Mouse (Mus musculus): ENCODE results near the gene Gga3. TPM values are rescaled to one million over a fixed set of nuclear protein-coding genes. Genes with fewer than 3 reads are reported as not detected.
A peak's percentile ranks its signal among the peaks of the same experiment; 100 is the strongest.

Gene Gga3
- polyA plus RNA-seq, 1 experiment from 2014 or later, result 19.2 TPM

GRCm38 (mm10) chr11:115616371-115616770 lies 12.5 kb upstream of the Gga3 start:
- H3K27me3 ChIP-seq (replicated peaks; ENCODE audit: control insufficient read depth, insufficient read depth, low read length), result no peaks in the 10 kb centered on the region
- H3K4me2 ChIP-seq (ENCODE audit: low read length), result no peak overlapping the region
- no peak overlapping the region for H3K4me3 ChIP-seq (ENCODE audit: low read depth, low read length)
- H3K9me3 ChIP-seq (ENCODE audit: control insufficient read depth, low read length), result no peaks in the 10 kb centered on the region
- H3K36me3 ChIP-seq (ENCODE audit: control insufficient read depth, insufficient read depth, low read length), result peaks cover 37% of the 10 kb centered on the region
- 91% methylated on average over 7 of the region's 7 CpGs for WGBS
- H3K27ac ChIP-seq (ENCODE audit: low read depth), result no peak overlapping the region
- no peak for DNase-seq (ENCODE audit: low spot score)
- H3K9ac ChIP-seq (ENCODE audit: low read length), result no peak overlapping the region
- H3K4me1 ChIP-seq (replicated peaks; ENCODE audit: control insufficient read depth, insufficient read depth, low read length), result peaks cover 17% of the 10 kb centered on the region
- no peak for ATAC-seq (replicated peaks; ENCODE audit: low FRiP score, low TSS enrichment, low read depth)

- Histone ChIP-seq H3K27ac (ENCODE audit: low read depth) (no peak overlapping the region; the same call in 1 of the 2 replicates), H3K36me3 (ENCODE audit: control insufficient read depth, insufficient read depth, low read length) (peaks cover 35% of the 10 kb centered on the region), H3K4me2 (ENCODE audit: low read length) (no peak overlapping the region), H3K27me3 (replicated peaks; ENCODE audit: control insufficient read depth, insufficient read depth, low read length) (no peaks in the 10 kb centered on the region), H3K4me1 (replicated peaks; ENCODE audit: control insufficient read depth, insufficient read depth, low read length) (peaks cover 17% of the 10 kb centered on the region), H3K9ac (ENCODE audit: low read length) (no peak overlapping the region), H3K9me3 (ENCODE audit: control insufficient read depth, low read length) (no peaks in the 10 kb centered on the region), H3K4me3 (ENCODE audit: low read depth, low read length) (no peak overlapping the region)
- DNase-seq (ENCODE audit: low spot score) (no peak), ATAC-seq (replicated peaks; ENCODE audit: low FRiP score, low TSS enrichment, low read depth) (no peak)
- WGBS, result 92% methylated on average over 6 of the region's 6 CpGs
These were observed 12.0 kb upstream of the Gga3 start for GRCm38 (mm10) chr11:115615875-115616274.

DNA sequence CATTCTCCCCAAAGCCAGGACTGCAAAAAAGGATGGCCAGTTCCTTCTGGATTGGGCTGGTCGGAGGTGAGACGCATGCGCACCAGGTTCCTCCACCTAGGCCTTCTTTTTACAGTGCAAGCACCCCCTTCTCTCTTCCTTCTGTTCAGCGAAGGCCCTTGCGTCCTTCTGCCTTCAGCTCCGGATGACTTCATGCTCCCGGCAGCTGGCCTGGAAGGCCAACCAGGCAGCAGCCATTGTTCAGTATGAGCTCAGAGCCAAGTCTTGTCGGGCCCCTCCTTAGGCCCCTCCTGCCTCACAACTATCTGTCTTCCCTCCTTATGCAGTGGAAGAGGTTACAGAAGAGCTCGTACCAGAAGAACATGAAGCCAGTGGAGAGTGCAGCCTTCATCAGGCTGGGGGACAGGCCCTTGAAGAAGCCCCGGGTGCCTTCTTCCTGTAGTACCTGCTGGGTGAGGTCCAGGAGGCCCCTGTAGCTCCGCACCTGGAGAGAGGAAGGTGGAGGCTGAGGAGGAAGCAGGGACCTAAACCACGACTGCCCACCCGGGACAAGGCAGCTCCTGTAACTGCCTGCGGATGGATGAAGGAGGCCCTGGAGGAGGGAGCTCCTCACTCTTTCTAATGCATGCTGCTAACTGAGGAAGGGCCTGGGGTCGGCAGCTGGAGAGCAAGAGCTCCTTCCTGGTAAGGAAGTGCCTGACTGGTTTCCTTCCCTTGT lies 11.4 kb upstream of the Gga3 start:
- no peaks in the 10 kb centered on the region for H3K27me3 ChIP-seq (replicated peaks; ENCODE audit: control insufficient read depth, insufficient read depth, low read length)
- WGBS, result 75% methylated on average over 15 of the region's 15 CpGs
- DNase-seq (ENCODE audit: low spot score), result no peak
- peaks cover 29% of the 10 kb centered on the region for H3K36me3 ChIP-seq (ENCODE audit: control insufficient read depth, insufficient read depth, low read length)
- no peak overlapping the region for H3K4me3 ChIP-seq (ENCODE audit: low read depth, low read length)
- peak overlapping the region; percentile 27; the same call in 1 of the 2 replicates for H3K27ac ChIP-seq (ENCODE audit: low read depth)
- no peak for ATAC-seq (replicated peaks; ENCODE audit: low FRiP score, low TSS enrichment, low read depth)
- no peak overlapping the region for H3K4me2 ChIP-seq (ENCODE audit: low read length)
- no peak overlapping the region for H3K9ac ChIP-seq (ENCODE audit: low read length)
- H3K4me1 ChIP-seq (replicated peaks; ENCODE audit: control insufficient read depth, insufficient read depth, low read length), result peaks cover 17% of the 10 kb centered on the region
- no peaks in the 10 kb centered on the region for H3K9me3 ChIP-seq (ENCODE audit: control insufficient read depth, low read length)

- H3K4me3 ChIP-seq (ENCODE audit: low read depth, low read length), result no peak overlapping the region
- H3K9ac ChIP-seq (ENCODE audit: low read length), result no peak overlapping the region
- ATAC-seq (replicated peaks; ENCODE audit: low FRiP score, low TSS enrichment, low read depth), result no peak
- 81% methylated on average over 10 of the region's 10 CpGs for WGBS
- no peak overlapping the region for H3K4me2 ChIP-seq (ENCODE audit: low read length)
- H3K27ac ChIP-seq (ENCODE audit: low read depth), result peak overlapping the region; percentile 27; the same call in 1 of the 2 replicates
- peaks cover 28% of the 10 kb centered on the region for H3K36me3 ChIP-seq (ENCODE audit: control insufficient read depth, insufficient read depth, low read length)
- DNase-seq (ENCODE audit: low spot score), result no peak
- H3K4me1 ChIP-seq (replicated peaks; ENCODE audit: control insufficient read depth, insufficient read depth, low read length), result peaks cover 17% of the 10 kb centered on the region
- no peaks in the 10 kb centered on the region for H3K27me3 ChIP-seq (replicated peaks; ENCODE audit: control insufficient read depth, insufficient read depth, low read length)
- H3K9me3 ChIP-seq (ENCODE audit: control insufficient read depth, low read length), result no peaks in the 10 kb centered on the region
These were observed 10.7 kb upstream of the Gga3 start for GRCm38 (mm10) chr11:115614346-115615107.

- no peaks in the 10 kb centered on the region for H3K27me3 ChIP-seq (replicated peaks; ENCODE audit: control insufficient read depth, insufficient read depth, low read length)
- H3K4me1 ChIP-seq (replicated peaks; ENCODE audit: control insufficient read depth, insufficient read depth, low read length), result peaks cover 17% of the 10 kb centered on the region
- H3K4me2 ChIP-seq (ENCODE audit: low read length), result peak overlapping the region; percentile 71
- H3K27ac ChIP-seq (ENCODE audit: low read depth), result peak overlapping the region; percentile 76
- DNase-seq (ENCODE audit: low spot score), result peak; percentile 67
- peaks cover 33% of the 10 kb centered on the region for H3K36me3 ChIP-seq (ENCODE audit: control insufficient read depth, insufficient read depth, low read length)
- peak overlapping the region; percentile 73 for H3K9ac ChIP-seq (ENCODE audit: low read length)
- WGBS, result 1% methylated on average over 16 of the region's 16 CpGs
- H3K9me3 ChIP-seq (ENCODE audit: control insufficient read depth, low read length), result no peaks in the 10 kb centered on the region
- peak; percentile 14; the same call in 1 of the 2 replicates for ATAC-seq (replicated peaks; ENCODE audit: low FRiP score, low TSS enrichment, low read depth)
- peak overlapping the region; percentile 67 for H3K4me3 ChIP-seq (ENCODE audit: low read depth, low read length)
These were observed 9.5 kb upstream of the Gga3 start for GRCm38 (mm10) chr11:115613138-115613945.

GRCm38 (mm10) chr11:115612410-115613137 lies 8.7 kb upstream of the Gga3 start, which contains the start of gene Mif4gd:
Gene Mif4gd, minus strand, starts transcription at chr11:115612969.
- Histone ChIP-seq H3K27ac (ENCODE audit: low read depth) (peak within 1 kb of the TSS; percentile 76), H3K27me3 (replicated peaks; ENCODE audit: control insufficient read depth, insufficient read depth, low read length) (no peaks in the 10 kb centered on the region), H3K4me1 (replicated peaks; ENCODE audit: control insufficient read depth, insufficient read depth, low read length) (peaks cover 17% of the 10 kb centered on the region), H3K4me3 (ENCODE audit: low read depth, low read length) (peak within 1 kb of the TSS; percentile 67), H3K36me3 (ENCODE audit: control insufficient read depth, insufficient read depth, low read length) (peaks cover 39% of the 10 kb centered on the region), H3K4me2 (ENCODE audit: low read length) (peak within 1 kb of the TSS; percentile 71), H3K9me3 (ENCODE audit: control insufficient read depth, low read length) (no peaks in the 10 kb centered on the region), H3K9ac (ENCODE audit: low read length) (peak within 1 kb of the TSS; percentile 73)
- under 1% methylated on average over 72 of the region's 80 CpGs for WGBS
- ATAC-seq (replicated peaks; ENCODE audit: low FRiP score, low TSS enrichment, low read depth), result peak; percentile 85
- DNase-seq (ENCODE audit: low spot score), result peak; percentile 97

GRCm38 (mm10) chr11:115612059-115612409 lies 8.2 kb upstream of the Gga3 start:
- no peaks in the 10 kb centered on the region for H3K27me3 ChIP-seq (replicated peaks; ENCODE audit: control insufficient read depth, insufficient read depth, low read length)
- peak; percentile 84 for DNase-seq (ENCODE audit: low spot score)
- 2% methylated on average over 13 of the region's 13 CpGs for WGBS
- H3K4me3 ChIP-seq (ENCODE audit: low read depth, low read length), result peak overlapping the region; percentile 67
- peak overlapping the region; percentile 73 for H3K9ac ChIP-seq (ENCODE audit: low read length)
- peak overlapping the region; percentile 76 for H3K27ac ChIP-seq (ENCODE audit: low read depth)
- H3K4me1 ChIP-seq (replicated peaks; ENCODE audit: control insufficient read depth, insufficient read depth, low read length), result peaks cover 17% of the 10 kb centered on the region
- ATAC-seq (replicated peaks; ENCODE audit: low FRiP score, low TSS enrichment, low read depth), result peak; percentile 20; the same call in 1 of the 2 replicates
- no peaks in the 10 kb centered on the region for H3K9me3 ChIP-seq (ENCODE audit: control insufficient read depth, low read length)
- H3K36me3 ChIP-seq (ENCODE audit: control insufficient read depth, insufficient read depth, low read length), result peaks cover 44% of the 10 kb centered on the region
- peak overlapping the region; percentile 71 for H3K4me2 ChIP-seq (ENCODE audit: low read length)

DNA sequence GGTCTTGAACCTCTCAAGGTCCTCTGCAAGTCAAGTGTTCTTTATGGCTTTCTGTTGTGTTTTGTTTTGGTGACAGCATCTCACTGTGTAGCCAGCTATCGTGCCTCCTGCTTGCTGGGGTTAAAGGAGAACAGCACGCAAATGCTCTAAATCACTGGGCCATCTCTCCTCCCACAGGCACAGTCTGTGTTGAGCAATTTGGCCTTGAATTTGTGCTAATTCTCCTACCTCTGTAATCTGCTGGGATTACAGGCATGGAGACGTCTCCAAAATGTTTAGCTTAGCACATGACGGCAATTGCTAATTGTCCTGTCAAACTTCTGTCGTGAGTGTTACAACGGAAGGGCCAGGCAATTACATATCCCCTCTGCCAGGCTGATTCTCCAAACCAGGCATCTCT lies 7.3 kb upstream of the Gga3 start:
- Histone ChIP-seq H3K4me1 (replicated peaks; ENCODE audit: control insufficient read depth, insufficient read depth, low read length) (peaks cover 17% of the 10 kb centered on the region), H3K36me3 (ENCODE audit: control insufficient read depth, insufficient read depth, low read length) (peaks cover 52% of the 10 kb centered on the region), H3K4me2 (ENCODE audit: low read length) (no peak overlapping the region), H3K4me3 (ENCODE audit: low read depth, low read length) (0 out of 2 replicates have a peak overlapping the region, but pooled peaks have one; percentile 67), H3K27ac (ENCODE audit: low read depth) (no peak overlapping the region), H3K27me3 (replicated peaks; ENCODE audit: control insufficient read depth, insufficient read depth, low read length) (no peaks in the 10 kb centered on the region), H3K9me3 (ENCODE audit: control insufficient read depth, low read length) (no peaks in the 10 kb centered on the region), H3K9ac (ENCODE audit: low read length) (no peak overlapping the region)
- ATAC-seq (replicated peaks; ENCODE audit: low FRiP score, low TSS enrichment, low read depth) (no peak), DNase-seq (ENCODE audit: low spot score) (no peak)
- whole genome bisulfite sequencing, result 61% methylated on average over 6 of the region's 6 CpGs

Data from intestine, embryonic 14.5 days (tissue).